Mouse (Mus musculus) limb, embryonic 13.5 days (tissue): ENCODE results near the gene Itgb2. TPM values are rescaled to one million over a fixed set of nuclear protein-coding genes. Genes with fewer than 3 reads are reported as not detected.

Experiments
- ATAC-seq: fragments of 200-750 bp; cut with Nextera tagmentation; 2 replicates; pipeline ENCODE4 v1.8.0; 2017; ENCODE audit warnings: low read depth, moderate number of reproducible peaks, moderate TSS enrichment; ENCODE audit not compliant: low FRiP score
- H3K27ac ChIP-seq: fragments of 300-500 bp; sonication (generic); 2 replicates; pipeline ENCODE4 v1.5.1; 2015; ENCODE audit warnings: inconsistent platforms, mild to moderate bottlenecking, moderate library complexity
- H3K27me3 ChIP-seq: fragments of 300-500 bp; sonication (generic); 2 replicates; pipeline ENCODE4 v1.6.1; 2015; ENCODE audit warnings: mild to moderate bottlenecking, inconsistent platforms
- H3K36me3 ChIP-seq: fragments of 300-500 bp; sonication (generic); 2 replicates; pipeline ENCODE4 v1.6.1; 2015; ENCODE audit warnings: inconsistent platforms, mild to moderate bottlenecking, moderate library complexity
- H3K4me1 ChIP-seq: fragments of 300-500 bp; sonication (generic); 2 replicates; pipeline ENCODE4 v1.6.1; 2015; ENCODE audit warnings: inconsistent platforms
- H3K4me2 ChIP-seq: fragments of 300-500 bp; sonication (generic); replicated peaks from 2 replicates; pipeline ENCODE4 v1.6.1; 2015; ENCODE audit warnings: inconsistent platforms, mild to moderate bottlenecking, moderate library complexity
- H3K4me3 ChIP-seq: fragments of 300-500 bp; sonication (generic); 2 replicates; pipeline ENCODE4 v1.5.1; 2015; ENCODE audit warnings: moderate library complexity, mild to moderate bottlenecking, inconsistent platforms
- H3K9ac ChIP-seq: fragments of 300-500 bp; sonication (generic); 2 replicates; pipeline ENCODE4 v1.6.1; 2015; ENCODE audit warnings: mild to moderate bottlenecking, inconsistent platforms
- H3K9me3 ChIP-seq: fragments of 300-500 bp; sonication (generic); 2 replicates; pipeline ENCODE4 v1.6.1; 2016; ENCODE audit warnings: inconsistent platforms
- WGBS: fragments of 180-500 bp; shearing (Covaris S2); methylation state at CpG from one replicate; pipeline ENCODE4 v1.1.7; 2015; 5-methylcytosine and 5-hydroxymethylcytosine counted together
- polyA plus RNA-seq: library from polyadenylated mRNA; unstranded; fragments of >200 nt; fragmentation: Nextera tagmentation; extraction: Ambion mirVana; gene quantifications from 2 replicates; pipeline ENCODE4 v1.2.1, GENCODE M21; 2015

The Itgb2 gene
- polyA plus RNA-seq, 1 experiment from 2014 or later: 1.2 TPM

GRCm38 (mm10) chr10:77540576-77541102 is 10.6 kb downstream of the Itgb2 start:
- Histone ChIP-seq H3K27ac (no peak overlapping the region), H3K27me3 (no peaks in the 10 kb centered on the region), H3K4me2 (no peak overlapping the region), H3K4me3 (no peak overlapping the region), H3K36me3 (no peaks in the 10 kb centered on the region), H3K4me1 (no peaks in the 10 kb centered on the region), H3K9me3 (no peaks in the 10 kb centered on the region), H3K9ac (no peak overlapping the region)
- WGBS: 91% methylated on average over 4 of the region's 4 CpGs
- no peak for ATAC-seq

GRCm38 (mm10) chr10:77541864-77542666 is 12.0 kb downstream of the Itgb2 start:
- Histone ChIP-seq H3K9me3 (no peaks in the 10 kb centered on the region), H3K27me3 (no peaks in the 10 kb centered on the region), H3K4me1 (no peaks in the 10 kb centered on the region), H3K27ac (no peak overlapping the region), H3K4me2 (no peak overlapping the region), H3K4me3 (no peak overlapping the region), H3K36me3 (no peaks in the 10 kb centered on the region), H3K9ac (no peak overlapping the region)
- ATAC-seq: no peak
- WGBS: 81% methylated on average over 10 of the region's 10 CpGs

DNA sequence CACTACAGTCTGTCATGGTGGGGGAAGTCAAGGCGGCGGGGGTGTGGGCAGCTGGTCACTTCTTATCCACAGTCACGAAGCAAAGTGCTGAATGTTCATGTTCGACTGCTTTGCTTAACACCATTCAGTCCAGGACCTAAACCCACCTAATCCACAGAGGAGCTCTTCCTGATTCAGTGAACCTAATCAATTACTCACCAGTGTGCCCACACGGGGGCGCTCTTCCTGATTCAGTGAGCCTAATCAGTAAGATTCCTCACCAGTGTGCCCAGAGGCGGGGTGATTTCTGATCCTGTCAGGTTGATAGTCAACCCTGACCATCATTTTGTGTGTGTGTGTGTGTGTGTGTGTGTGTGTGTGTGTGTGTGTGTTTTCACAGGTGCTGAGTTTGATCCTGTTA is 13.2 kb downstream of the Itgb2 start:
- no peak for ATAC-seq
- Histone ChIP-seq H3K4me2 (no peak overlapping the region), H3K27me3 (no peaks in the 10 kb centered on the region), H3K9me3 (no peaks in the 10 kb centered on the region), H3K36me3 (no peaks in the 10 kb centered on the region), H3K9ac (no peak overlapping the region), H3K4me3 (no peak overlapping the region), H3K4me1 (no peaks in the 10 kb centered on the region), H3K27ac (no peak overlapping the region)
- WGBS: 50% methylated on average over 7 of the region's 7 CpGs

- Histone ChIP-seq H3K9ac (no peak overlapping the region), H3K9me3 (no peaks in the 10 kb centered on the region), H3K4me2 (no peak overlapping the region), H3K4me1 (no peaks in the 10 kb centered on the region), H3K4me3 (no peak overlapping the region), H3K27ac (no peak overlapping the region), H3K27me3 (no peaks in the 10 kb centered on the region), H3K36me3 (no peaks in the 10 kb centered on the region)
- WGBS: 77% methylated on average over 5 of the region's 5 CpGs
- no peak for ATAC-seq
Measured at GRCm38 (mm10) chr10:77544916-77545315, 14.9 kb downstream of the Itgb2 start.

- no peaks in the 10 kb centered on the region for H3K9me3 ChIP-seq
- ATAC-seq: no peak
- H3K4me2 ChIP-seq: no peak overlapping the region
- 75% methylated on average over 10 of the region's 10 CpGs for WGBS
- H3K27ac ChIP-seq: no peak overlapping the region
- H3K9ac ChIP-seq: no peak overlapping the region
- H3K4me1 ChIP-seq: no peaks in the 10 kb centered on the region
- no peaks in the 10 kb centered on the region for H3K27me3 ChIP-seq
- no peak overlapping the region for H3K4me3 ChIP-seq
- no peaks in the 10 kb centered on the region for H3K36me3 ChIP-seq
Measured at GRCm38 (mm10) chr10:77548576-77548975, 18.5 kb downstream of the Itgb2 start.

DNA sequence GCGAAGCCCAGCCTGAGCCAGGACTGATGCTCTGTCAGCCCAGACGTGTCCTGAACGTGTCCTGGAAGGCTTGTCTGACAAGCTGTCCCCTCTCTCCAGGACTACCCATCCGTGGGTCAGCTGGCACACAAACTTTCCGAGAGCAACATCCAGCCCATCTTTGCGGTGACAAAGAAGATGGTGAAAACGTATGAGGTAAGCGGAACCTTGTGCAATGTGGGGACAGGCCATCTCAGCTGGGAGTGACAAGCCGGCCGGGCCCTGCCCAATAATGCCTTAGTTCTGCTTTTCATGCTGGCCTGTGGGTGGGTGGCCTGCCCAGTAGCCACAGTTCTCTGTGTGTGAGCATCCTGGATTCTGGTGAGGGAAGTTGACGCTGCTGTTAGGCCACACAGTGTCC is 20.8 kb downstream of the Itgb2 start:
- no peaks in the 10 kb centered on the region for H3K36me3 ChIP-seq
- H3K9me3 ChIP-seq: no peaks in the 10 kb centered on the region
- H3K27ac ChIP-seq: no peak overlapping the region
- H3K4me3 ChIP-seq: no peak overlapping the region
- no peak for ATAC-seq
- H3K27me3 ChIP-seq: no peaks in the 10 kb centered on the region
- no peak overlapping the region for H3K4me2 ChIP-seq
- H3K4me1 ChIP-seq: no peaks in the 10 kb centered on the region
- 72% methylated on average over 11 of the region's 11 CpGs for WGBS
- H3K9ac ChIP-seq: no peak overlapping the region

DNA sequence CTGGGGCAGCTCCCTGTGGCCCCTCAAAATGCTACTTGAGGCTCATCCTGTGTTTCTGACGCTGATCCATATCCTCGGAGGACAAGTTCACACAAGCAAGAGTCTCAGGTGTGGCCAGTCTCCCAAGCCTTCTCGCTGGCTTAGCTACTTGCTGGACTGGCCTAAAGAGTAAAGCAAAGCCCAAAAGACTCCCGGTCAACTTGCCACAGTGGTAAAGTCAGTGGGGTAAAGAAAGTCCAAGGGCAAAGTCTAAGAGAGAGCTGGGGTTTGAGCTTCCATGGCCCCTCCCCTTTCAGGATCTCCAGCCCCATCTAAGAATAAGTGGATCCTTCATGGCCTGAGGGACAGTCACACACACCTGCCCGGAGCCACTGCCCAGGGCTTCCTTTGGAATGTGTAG is 22.1 kb downstream of the Itgb2 start:
- Histone ChIP-seq H3K27me3 (no peaks in the 10 kb centered on the region), H3K4me3 (no peak overlapping the region), H3K27ac (no peak overlapping the region), H3K9ac (no peak overlapping the region), H3K4me2 (no peak overlapping the region), H3K36me3 (no peaks in the 10 kb centered on the region), H3K4me1 (no peaks in the 10 kb centered on the region), H3K9me3 (no peaks in the 10 kb centered on the region)
- ATAC-seq: no peak
- WGBS: 88% methylated on average over 5 of the region's 5 CpGs

DNA sequence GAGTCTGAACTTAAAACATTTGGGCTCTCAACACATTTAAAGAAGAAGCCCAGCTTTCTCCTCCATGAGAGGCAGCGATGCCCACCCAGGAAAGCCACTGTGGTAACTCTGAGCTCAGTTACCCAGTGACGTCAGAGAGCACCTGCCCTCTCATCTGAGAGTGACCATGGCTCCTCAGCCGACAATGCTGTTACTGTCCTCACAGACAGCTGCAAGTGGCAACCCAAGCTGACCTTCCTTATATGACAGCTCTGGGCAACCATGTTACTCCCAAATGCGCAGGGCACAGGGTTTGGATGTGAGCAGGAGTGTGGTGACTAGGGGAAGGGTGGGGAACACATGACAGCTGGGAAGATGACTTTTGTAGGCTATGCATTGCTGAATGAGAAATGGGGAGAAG is 23.2 kb downstream of the Itgb2 start:
- Histone ChIP-seq H3K9ac (no peak overlapping the region), H3K27ac (no peak overlapping the region), H3K4me1 (no peaks in the 10 kb centered on the region), H3K36me3 (no peaks in the 10 kb centered on the region), H3K4me3 (no peak overlapping the region), H3K27me3 (no peaks in the 10 kb centered on the region), H3K9me3 (no peaks in the 10 kb centered on the region), H3K4me2 (no peak overlapping the region)
- WGBS: 75% methylated on average over 4 of the region's 4 CpGs
- ATAC-seq: no peak

DNA sequence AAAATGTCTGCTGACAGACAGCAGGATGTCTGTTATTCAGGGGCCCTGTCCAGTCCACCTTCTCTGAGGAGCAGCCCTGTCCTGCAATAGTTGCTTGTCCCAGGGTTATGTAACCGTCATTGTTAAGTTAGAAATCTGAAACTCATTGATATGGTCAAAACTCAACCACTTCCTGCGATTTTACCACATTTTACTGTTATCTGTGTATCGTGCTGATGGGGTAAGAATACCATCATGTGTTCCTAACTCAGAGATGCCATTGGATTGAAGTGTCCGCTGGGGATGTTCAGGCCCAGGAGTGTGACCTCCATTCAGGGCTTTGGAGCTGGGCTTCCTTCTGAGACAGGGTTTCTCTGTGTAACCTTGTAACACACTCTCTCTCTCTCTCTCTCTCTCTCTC is 24.9 kb downstream of the Itgb2 start:
- H3K9ac ChIP-seq: no peak overlapping the region
- no peaks in the 10 kb centered on the region for H3K9me3 ChIP-seq
- 88% methylated on average over 4 of the region's 4 CpGs for WGBS
- no peaks in the 10 kb centered on the region for H3K4me1 ChIP-seq
- ATAC-seq: no peak
- no peak overlapping the region for H3K27ac ChIP-seq
- H3K27me3 ChIP-seq: no peaks in the 10 kb centered on the region
- H3K4me2 ChIP-seq: no peak overlapping the region
- no peaks in the 10 kb centered on the region for H3K36me3 ChIP-seq
- H3K4me3 ChIP-seq: no peak overlapping the region

DNA sequence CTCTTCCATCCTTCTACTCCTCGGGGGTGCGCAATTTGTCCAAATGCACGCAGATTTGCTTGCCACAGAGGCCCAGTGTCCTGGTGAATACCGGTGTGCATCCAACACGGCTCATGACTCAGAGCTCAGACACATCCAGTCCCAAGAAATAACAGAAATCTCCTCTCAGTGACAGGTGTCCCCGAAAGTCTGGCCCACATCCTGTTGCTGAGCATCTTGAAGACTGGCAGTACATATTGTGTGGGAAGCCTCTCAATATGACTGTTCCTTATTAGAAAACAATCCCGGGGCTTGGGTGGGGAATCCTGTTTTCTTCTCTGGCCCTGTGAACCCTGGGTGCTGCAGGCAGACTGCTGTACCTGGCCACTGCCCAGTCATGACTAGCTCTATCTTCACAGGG is 26.6 kb downstream of the Itgb2 start:
- Histone ChIP-seq H3K4me3 (no peak overlapping the region), H3K9me3 (no peaks in the 10 kb centered on the region), H3K27me3 (no peaks in the 10 kb centered on the region), H3K36me3 (no peaks in the 10 kb centered on the region), H3K9ac (no peak overlapping the region), H3K4me2 (no peak overlapping the region), H3K27ac (no peak overlapping the region), H3K4me1 (no peaks in the 10 kb centered on the region)
- ATAC-seq: no peak
- 90% methylated on average over 7 of the region's 7 CpGs for WGBS

DNA sequence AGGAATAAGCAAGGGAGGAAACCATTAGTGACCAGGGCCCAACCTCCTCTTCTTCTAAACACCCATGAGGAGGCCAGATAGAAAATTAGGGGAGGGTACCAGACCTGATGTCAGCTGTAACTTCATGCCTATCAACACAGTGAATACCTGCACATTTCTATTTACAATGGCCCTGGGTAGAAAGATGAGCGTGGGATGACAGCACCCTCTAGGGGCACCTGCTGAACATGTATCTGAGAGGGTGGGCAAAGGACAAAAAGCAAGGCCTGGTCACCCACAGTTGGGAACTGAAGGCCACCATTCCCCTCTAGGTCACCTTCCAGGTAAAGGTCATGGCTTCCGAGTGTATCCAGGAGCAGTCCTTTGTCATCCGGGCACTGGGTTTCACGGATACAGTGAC is 27.6 kb downstream of the Itgb2 start:
- WGBS: 84% methylated on average over 4 of the region's 4 CpGs

DNA sequence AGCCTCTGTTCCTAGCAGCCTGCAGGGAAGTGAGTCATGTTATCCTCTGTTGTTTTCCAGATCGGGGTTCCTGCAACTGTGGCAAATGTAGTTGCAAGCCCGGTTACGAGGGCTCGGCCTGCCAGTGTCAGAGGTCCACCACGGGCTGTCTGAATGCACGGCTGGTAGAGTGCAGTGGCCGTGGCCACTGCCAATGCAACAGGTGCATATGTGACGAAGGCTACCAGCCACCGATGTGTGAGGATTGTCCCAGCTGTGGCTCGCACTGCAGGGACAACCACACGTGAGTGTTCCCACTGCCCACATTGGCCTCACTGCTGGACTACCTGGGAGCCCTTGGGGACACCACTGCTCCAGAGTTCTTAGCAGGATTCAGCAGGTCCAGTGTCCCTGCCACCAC is 30.0 kb downstream of the Itgb2 start:
- Histone ChIP-seq H3K9ac (no peak overlapping the region), H3K4me3 (no peak overlapping the region), H3K4me1 (no peaks in the 10 kb centered on the region), H3K36me3 (no peaks in the 10 kb centered on the region), H3K9me3 (no peaks in the 10 kb centered on the region), H3K27me3 (no peaks in the 10 kb centered on the region), H3K27ac (no peak overlapping the region), H3K4me2 (no peak overlapping the region)
- 85% methylated on average over 11 of the region's 11 CpGs for WGBS
- ATAC-seq: no peak

More for the DNA sequence above, 27.6 kb downstream of the Itgb2 start:
- H3K4me3 ChIP-seq: no peak overlapping the region
- H3K4me2 ChIP-seq: no peak overlapping the region
- no peak for ATAC-seq
- no peaks in the 10 kb centered on the region for H3K4me1 ChIP-seq
- no peak overlapping the region for H3K27ac ChIP-seq
- no peaks in the 10 kb centered on the region for H3K27me3 ChIP-seq
- H3K36me3 ChIP-seq: no peaks in the 10 kb centered on the region
- H3K9me3 ChIP-seq: no peaks in the 10 kb centered on the region
- no peak overlapping the region for H3K9ac ChIP-seq

GRCm38 (mm10) chr10:77560830-77561229 is 30.8 kb downstream of the Itgb2 start:
- H3K27ac ChIP-seq: no peak overlapping the region
- H3K27me3 ChIP-seq: no peaks in the 10 kb centered on the region
- WGBS: 84% methylated on average over 9 of the region's 9 CpGs
- no peak for ATAC-seq
- no peak overlapping the region for H3K4me3 ChIP-seq
- no peak overlapping the region for H3K9ac ChIP-seq
- no peaks in the 10 kb centered on the region for H3K4me1 ChIP-seq
- no peak overlapping the region for H3K4me2 ChIP-seq
- H3K36me3 ChIP-seq: no peaks in the 10 kb centered on the region
- H3K9me3 ChIP-seq: no peaks in the 10 kb centered on the region
